Mouse (Mus musculus): ENCODE data around the gene Sohlh2.
A peak's percentile ranks its signal among the peaks of the same experiment; 100 is the strongest.
"Not testable (repeated sequence)": the region's sequence is repeated elsewhere in the genome, so short reads cannot be mapped to it uniquely, and the experiment has no call there.

The Sohlh2 gene

GRCm38 (mm10) chr3:55181766-55182165 lies at the start of gene Sohlh2:
TSS of gene Sohlh2 (plus strand) at chr3:55182028.
- no peak for DNase-seq (ENCODE audit: low spot score)

DNA sequence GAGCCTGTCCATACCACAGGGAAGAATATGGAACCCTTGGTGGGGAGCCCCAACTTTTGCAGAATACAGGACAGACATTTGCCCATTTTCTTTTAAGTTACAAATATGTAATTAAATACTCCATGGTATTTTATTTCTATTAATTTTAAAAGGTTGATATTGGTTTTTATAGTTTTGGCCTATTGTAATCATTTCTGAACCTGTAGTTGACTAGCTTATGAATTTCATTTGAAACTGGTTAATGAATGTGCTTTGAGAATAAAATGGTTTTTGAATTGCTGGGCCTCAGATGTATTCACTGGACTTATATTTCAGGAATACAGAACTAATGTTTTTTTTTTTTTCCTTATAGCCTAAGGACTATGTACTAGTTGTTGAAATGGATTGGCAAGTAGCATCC lies 44.8 kb upstream of the Sohlh2 start, which contains the start of gene Ccdc169:
Ccdc169 (plus strand) TSS at position 301 of the 400 bp plus-strand sequence.
- DNase-seq (ENCODE audit: low spot score), result no peak

DNA sequence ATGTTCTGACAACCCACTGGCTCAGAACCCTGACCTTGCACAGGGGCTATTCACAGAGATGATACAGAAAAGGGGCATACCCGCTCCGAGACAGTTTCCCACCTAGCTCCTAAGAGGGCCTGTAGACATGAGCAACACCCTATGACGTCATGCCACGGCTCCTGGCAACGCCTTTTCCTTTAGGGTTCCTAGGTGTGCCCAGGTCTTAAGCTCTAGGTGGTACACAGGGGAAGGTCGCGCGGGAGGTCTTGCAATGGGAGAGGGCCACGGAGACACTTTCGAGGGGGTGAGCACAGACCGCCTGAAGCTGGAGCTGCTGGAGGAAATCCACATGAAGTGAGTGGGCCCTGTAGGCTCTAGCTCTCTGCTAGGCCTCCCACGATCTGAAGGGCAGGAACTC lies 42.0 kb upstream of the Sohlh2 start:
- DNase-seq (ENCODE audit: low spot score), result no peak

DNA sequence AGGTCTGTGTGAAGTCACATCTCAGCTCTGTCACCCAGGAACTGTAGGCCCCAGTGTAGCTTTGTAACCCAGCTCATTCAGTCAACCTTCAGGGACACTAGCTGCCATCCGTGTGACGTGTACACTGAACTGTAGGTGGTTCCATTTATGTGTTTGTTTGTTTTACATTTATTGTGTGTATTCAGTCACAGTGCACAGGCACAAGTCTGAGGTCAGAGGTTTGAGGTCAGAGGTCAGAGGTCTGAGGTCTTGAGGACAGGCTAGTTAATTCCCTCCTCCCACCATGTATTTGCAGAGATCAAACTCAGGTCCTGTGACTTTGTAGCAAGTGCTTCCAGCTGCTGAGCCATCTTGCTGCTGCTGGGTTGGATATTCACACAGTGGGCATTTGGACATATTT lies 40.4 kb upstream of the Sohlh2 start:
- DNase-seq (ENCODE audit: low spot score), result peak; percentile 19

DNA sequence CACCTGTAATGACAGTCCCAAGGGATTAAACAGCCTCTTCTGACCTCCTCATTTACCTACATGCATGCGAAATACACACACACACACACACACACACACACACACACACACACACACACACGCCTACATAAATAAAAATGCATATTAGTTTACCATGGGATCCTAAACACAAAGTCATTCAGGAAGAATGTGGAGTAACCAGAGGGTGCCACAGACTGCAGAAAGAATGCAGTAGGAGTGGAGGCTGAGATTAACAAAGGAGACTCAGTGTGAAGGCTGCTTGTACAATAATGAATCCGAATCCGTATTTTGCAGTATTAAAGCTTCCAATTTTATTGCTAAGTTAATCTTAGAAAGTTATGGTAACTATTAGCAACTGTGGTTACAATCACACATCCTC lies 36.9 kb upstream of the Sohlh2 start:
- no peak for DNase-seq (ENCODE audit: low spot score)

DNA sequence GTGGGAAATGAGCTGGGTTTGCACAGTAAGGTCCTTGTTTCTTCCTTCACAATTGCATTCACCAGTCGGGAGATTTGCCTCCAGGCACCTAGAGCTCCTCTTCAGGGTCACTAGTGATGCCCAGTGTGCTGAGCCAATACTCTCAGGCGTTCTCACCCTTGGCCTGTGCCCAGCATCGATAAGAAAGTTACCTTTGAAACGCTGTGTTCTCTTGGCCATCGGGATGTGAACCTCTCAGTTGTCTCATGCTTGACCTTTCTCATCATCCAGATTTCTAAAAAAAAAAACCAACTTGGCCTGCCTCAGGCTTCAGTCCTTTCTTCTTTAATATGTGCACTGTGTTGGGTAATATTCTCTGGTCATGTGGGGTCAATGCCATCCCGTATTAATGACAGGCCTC lies 35.4 kb upstream of the Sohlh2 start:
- DNase-seq (ENCODE audit: low spot score), result no peak

- DNase-seq (ENCODE audit: low spot score), result no peak
These were observed 34.7 kb upstream of the Sohlh2 start for GRCm38 (mm10) chr3:55147156-55147555.

GRCm38 (mm10) chr3:55148091-55148490 lies 33.7 kb upstream of the Sohlh2 start:
- DNase-seq (ENCODE audit: low spot score), result peak; percentile 67

DNA sequence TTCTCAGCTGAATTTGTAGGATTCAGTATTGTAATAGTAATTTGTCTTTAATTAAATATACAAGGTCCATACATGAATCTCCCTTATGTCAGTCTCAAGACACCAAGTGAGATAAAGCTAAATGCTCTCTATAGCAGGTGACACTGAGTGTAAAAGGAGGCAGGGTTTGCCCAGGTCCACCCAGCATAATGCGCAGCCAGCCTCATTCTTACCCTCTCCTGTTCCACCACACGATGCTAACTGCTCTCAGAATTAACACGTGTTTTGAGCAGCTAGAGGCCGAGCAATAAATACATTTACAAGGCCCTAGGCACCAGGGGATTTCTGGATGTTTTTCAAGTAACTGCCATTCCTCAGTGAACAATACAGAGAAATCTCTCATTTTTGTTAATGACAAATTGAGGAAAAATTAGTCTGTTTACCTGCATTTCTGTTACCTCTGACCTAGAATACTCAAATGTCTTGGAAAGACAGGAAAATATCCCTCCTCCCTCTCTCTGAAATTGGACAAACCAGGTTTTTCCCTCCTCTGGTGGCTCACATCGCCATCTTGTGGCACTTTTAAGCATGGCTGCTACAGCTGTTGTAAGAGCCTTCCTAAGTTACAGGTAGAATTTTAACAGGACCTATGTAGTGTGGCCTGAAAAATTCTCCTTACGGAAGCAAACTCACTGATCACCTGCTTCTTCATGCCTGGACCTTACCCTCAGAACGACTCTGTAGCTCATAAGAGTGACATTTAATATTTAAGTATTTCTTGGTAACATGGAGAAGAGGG lies 30.0 kb upstream of the Sohlh2 start:
- DNase-seq (ENCODE audit: low spot score), result peak; percentile 80

DNA sequence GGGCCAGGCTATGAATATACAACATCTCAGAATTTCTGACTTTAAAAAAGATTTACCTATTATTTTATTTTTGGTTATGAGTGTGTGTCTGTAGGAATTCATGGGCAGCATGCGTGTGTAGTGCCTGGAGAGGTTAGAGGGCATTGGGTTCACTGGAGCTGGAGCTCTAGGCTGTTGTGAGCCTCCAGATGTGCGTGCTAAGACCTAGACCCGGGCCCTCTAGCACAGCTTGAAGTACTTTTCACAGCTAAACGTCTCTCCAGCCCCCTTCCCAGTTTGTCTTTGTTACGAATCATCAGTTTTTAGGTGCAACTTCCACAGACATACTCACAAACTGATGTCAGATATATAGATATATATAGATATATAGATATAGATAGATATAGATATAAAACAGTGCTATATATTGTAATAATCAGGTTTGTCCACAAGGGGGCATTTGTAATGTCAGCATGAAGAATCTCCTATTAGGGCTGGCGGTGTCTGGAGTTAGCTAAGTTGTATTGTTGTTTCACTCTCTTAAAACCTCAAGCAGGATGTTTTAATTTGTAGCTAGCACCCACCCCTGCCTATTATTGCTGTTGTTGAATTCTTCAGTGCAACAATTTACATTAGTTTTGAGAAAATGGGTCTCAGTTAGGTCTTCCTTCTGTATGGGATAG lies 29.0 kb upstream of the Sohlh2 start:
- DNase-seq (ENCODE audit: low spot score), result peak; percentile 78

- DNase-seq (ENCODE audit: low spot score), result no peak
These were observed 27.7 kb upstream of the Sohlh2 start for GRCm38 (mm10) chr3:55154163-55154562.

DNA sequence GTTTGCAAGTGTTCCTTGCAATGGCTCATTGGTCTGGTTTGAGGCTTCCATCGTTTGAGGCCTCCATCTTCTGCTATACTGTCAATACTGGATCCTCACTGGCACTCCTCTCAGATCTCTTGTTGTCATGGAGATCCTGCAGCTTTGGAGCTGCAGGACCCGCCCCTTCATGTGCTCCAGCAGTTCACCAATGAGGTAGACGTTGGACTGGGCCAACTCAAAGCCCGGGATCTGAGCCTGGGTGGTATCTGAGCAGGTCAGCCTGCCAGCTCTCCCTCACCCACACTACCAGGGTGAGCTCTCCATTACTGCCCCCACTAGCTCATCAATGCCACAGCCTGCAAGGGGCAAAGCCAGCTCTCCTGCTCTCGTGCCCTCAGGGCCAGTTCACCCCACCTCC lies 24.4 kb upstream of the Sohlh2 start:
- DNase-seq (ENCODE audit: low spot score), result no peak

DNA sequence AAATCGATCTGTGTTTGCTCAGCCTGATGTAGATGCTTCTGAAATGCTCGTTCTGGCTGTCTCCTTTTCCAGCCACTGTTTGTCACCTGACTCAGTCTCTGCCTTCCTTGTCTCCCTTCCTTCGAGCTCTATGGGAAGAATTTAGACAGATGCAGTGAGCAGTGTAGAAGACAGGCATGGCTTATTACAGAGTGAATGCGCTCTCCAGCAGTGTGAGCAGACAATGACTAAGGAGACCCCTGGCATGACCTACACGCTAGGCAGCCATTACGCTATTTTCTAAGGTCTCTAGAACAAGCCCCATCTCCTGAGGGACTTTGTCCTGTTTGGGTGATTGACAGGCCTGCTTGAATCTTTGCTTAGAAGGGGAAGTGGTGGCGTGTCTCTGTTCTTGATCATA lies 20.7 kb upstream of the Sohlh2 start:
- no peak for DNase-seq (ENCODE audit: low spot score)

DNA sequence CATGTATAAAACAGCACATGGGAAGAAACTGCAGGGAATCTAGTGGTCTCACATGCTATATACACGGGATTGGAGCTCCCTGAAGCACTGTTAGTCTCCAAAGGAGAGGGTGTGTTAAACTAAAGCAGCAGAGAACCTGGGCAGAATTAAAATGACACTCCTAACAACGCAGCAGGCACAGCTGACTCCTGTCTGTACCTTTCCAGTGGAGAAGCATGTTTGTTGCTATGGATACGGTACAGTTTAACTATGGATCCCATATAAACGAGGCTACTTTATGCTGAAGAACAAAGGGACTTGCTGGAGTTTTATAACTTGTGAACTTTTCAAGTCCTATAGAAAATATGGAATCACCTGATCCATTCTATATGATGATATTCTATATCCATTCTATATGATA lies 18.3 kb upstream of the Sohlh2 start:
- no peak for DNase-seq (ENCODE audit: low spot score)

DNA sequence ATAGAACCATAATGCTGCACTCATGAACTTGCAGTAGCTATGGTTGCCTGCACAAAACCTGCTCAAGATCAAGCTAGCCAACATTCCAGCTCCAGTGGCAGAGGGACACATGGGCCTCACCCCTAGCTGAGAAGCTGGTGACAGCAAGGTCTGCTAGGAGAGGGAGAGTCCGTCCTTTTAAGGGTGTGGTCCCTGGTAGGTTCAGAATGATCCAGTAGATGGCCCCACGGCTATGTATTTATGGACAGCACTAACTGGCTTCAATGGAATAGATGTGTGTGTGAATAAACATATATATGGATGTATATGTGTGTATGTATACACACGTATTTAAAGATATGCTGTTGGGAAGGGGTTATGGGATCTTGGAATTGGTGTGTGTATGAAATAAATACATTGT lies 9.3 kb upstream of the Sohlh2 start:
- no peak for DNase-seq (ENCODE audit: low spot score)

DNA sequence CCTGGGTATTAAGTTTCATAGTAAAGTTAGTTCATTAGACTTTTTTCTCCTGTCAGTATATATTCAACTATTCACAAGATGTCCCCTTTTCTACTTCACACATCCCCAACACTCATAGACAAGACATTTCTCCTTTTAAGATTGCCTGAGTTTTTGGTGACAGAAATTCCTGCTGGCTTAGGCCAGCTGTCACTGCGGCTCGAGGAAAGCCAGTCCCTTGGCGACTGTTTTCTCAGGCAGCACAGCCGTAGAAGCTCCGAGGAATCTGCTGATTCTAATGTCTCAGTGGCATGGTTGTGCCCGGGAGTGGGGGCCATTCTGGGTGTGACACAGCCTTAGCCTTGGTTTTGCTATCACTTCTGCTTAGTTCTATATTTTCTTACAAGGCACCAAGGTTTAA lies 4.6 kb upstream of the Sohlh2 start:
- DNase-seq (ENCODE audit: low spot score), result no peak

- DNase-seq (ENCODE audit: low spot score), result no peak
These were observed 9.8 kb downstream of the Sohlh2 start for GRCm38 (mm10) chr3:55191668-55192067.

GRCm38 (mm10) chr3:55193351-55193750 lies 11.5 kb downstream of the Sohlh2 start:
- no peak for DNase-seq (ENCODE audit: low spot score)

- no peak for DNase-seq (ENCODE audit: low spot score)
These were observed 13.0 kb downstream of the Sohlh2 start for GRCm38 (mm10) chr3:55194792-55195191.

DNA sequence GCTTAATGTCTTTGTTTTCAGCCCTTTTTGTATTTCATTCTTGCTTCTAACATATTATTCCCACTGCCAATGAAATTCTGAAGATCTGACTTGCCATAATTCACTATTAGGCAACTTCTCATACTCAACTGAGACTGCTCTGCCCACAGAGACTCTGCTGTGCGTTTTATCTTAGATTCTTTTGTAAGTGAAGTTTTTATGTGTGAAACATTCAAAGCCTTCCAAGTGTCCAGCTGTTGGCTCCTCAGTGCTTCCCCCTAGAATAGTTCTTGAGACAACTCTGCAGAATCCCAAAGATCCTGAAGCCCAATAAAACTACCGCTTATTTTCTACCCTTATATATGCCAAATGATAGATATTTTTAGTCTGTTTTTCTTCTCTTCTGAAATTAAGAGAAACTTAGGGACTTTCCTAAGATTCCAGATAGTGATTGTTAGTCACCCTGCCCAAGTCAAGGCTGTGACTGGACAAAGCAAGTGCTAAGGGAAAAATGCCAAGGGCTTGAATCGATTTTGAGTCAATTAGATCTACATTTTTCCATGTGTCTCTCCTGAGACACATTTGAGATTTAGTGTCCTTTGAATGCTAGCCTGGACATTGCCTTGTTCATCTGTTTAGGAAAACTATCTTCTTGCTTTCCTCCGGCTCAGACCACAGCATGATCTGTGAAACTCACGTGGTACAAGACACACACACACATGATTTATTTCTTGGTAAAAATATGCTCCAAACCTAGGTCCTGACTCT lies 13.9 kb downstream of the Sohlh2 start:
- DNase-seq (ENCODE audit: low spot score), result no peak

- DNase-seq (ENCODE audit: low spot score), result no peak
These were observed 14.5 kb downstream of the Sohlh2 start for GRCm38 (mm10) chr3:55196328-55196710.

DNA sequence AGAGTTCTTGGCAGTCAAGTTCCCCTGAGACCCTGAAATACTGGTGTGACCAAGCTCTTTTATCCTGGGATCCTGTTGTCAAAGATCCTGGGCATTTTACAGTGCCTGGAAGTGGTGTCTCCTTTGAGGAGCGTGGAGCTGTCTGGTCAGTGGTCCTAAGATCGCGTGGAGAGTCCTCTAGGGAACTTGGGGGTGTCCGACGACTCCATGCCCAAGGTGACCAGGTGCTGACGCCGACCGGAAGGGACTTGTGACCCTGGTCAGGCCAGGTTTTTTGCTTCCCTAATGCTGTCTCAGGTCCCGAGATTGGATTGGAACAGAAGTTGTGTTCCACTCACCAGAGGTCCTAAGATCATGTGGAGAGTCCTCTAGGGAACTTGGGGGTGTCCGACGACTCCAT lies 21.8 kb downstream of the Sohlh2 start:
- DNase-seq (ENCODE audit: low spot score), result not testable (repeated sequence)

GRCm38 (mm10) chr3:55206413-55206812 lies 24.6 kb downstream of the Sohlh2 start:
- no peak for DNase-seq (ENCODE audit: low spot score)
